Mouse (Mus musculus) midbrain, embryonic 10.5 days (tissue): ENCODE results near the gene Galntl5. TPM values are rescaled to one million over a fixed set of nuclear protein-coding genes. Genes with fewer than 3 reads are reported as not detected.

Experiments used
- DNase-seq: peaks from one replicate; pipeline ENCODE4 v3.0.0-alpha.2; 2017; ENCODE audit warnings: low spot score
- H3K27ac ChIP-seq: fragments of 300-500 bp; sonication (generic); replicated peaks from 2 replicates; pipeline ENCODE4 v1.5.1; 2016; ENCODE audit warnings: mild to moderate bottlenecking
- H3K27me3 ChIP-seq: fragments of 300-500 bp; sonication (generic); 2 replicates; pipeline ENCODE4 v1.6.1; 2016; ENCODE audit warnings: low read depth, mild to moderate bottlenecking; ENCODE audit not compliant: poor library complexity, severe bottlenecking
- H3K36me3 ChIP-seq: fragments of 300-500 bp; sonication (generic); 2 replicates; pipeline ENCODE4 v1.6.1; 2016; ENCODE audit warnings: mild to moderate bottlenecking, moderate library complexity
- H3K4me1 ChIP-seq: fragments of 300-500 bp; sonication (generic); 2 replicates; pipeline ENCODE4 v1.6.1; 2016
- H3K4me3 ChIP-seq: fragments of 300-500 bp; sonication (generic); 2 replicates; pipeline ENCODE4 v1.5.1; 2016; ENCODE audit warnings: mild to moderate bottlenecking, moderate library complexity
- H3K9me3 ChIP-seq: fragments of 300-500 bp; sonication (generic); replicated peaks from 2 replicates; pipeline ENCODE4 v1.6.1; 2016; ENCODE audit warnings: mild to moderate bottlenecking
- WGBS: fragments of 180-500 bp; shearing (Covaris S2); methylation state at CpG from one replicate; pipeline ENCODE4 v1.1.7; 2016; 5-methylcytosine and 5-hydroxymethylcytosine counted together
- polyA plus RNA-seq: library from polyadenylated mRNA; unstranded; fragments of >200 nt; fragmentation: Nextera tagmentation; extraction: Ambion mirVana; gene quantifications from 2 replicates; pipeline ENCODE4 v1.2.1, GENCODE M21; 2016

Galntl5 gene
- polyA plus RNA-seq, result 0.12 TPM in 1 of 2 replicates, not detected in the other

- H3K4me1 ChIP-seq, result peaks cover 6% of the 10 kb centered on the region; the same call in 1 of the 2 replicates
- no peaks in the 10 kb centered on the region for H3K9me3 ChIP-seq
- H3K27ac ChIP-seq, result no peak within 1 kb of the TSS
- H3K27me3 ChIP-seq, result no peaks in the 10 kb centered on the region
- 73% methylated on average over 1 of the region's 1 CpGs for WGBS
- H3K4me3 ChIP-seq, result no peak within 1 kb of the TSS
- DNase-seq, result no peak
- no peaks in the 10 kb centered on the region for H3K36me3 ChIP-seq
These were observed at the start of gene Galntl5 for GRCm38 (mm10) chr5:25181004-25181531. Gene Galntl5, plus strand, starts transcription at chr5:25181460.

GRCm38 (mm10) chr5:25146705-25147104 is 34.6 kb upstream of the Galntl5 start:
- Histone ChIP-seq H3K27ac (no peak overlapping the region), H3K9me3 (no peaks in the 10 kb centered on the region), H3K36me3 (no peaks in the 10 kb centered on the region), H3K27me3 (no peaks in the 10 kb centered on the region), H3K4me1 (no peaks in the 10 kb centered on the region), H3K4me3 (no peak overlapping the region)
- no peak for DNase-seq
- WGBS, result 86% methylated on average over 7 of the region's 7 CpGs

GRCm38 (mm10) chr5:25149331-25149965 is 31.8 kb upstream of the Galntl5 start:
- WGBS, result 82% methylated on average over 2 of the region's 2 CpGs
- no peak for DNase-seq

GRCm38 (mm10) chr5:25153491-25153890 is 27.8 kb upstream of the Galntl5 start:
- Histone ChIP-seq H3K9me3 (no peaks in the 10 kb centered on the region), H3K4me1 (peaks cover 19% of the 10 kb centered on the region), H3K27ac (no peak overlapping the region), H3K4me3 (no peak overlapping the region), H3K36me3 (no peaks in the 10 kb centered on the region), H3K27me3 (no peaks in the 10 kb centered on the region)
- DNase-seq, result no peak
- WGBS, result 89% methylated on average over 2 of the region's 2 CpGs

More at GRCm38 (mm10) chr5:25149331-25149965, 31.8 kb upstream of the Galntl5 start:
- Histone ChIP-seq H3K27ac (no peak overlapping the region), H3K27me3 (no peaks in the 10 kb centered on the region), H3K9me3 (no peaks in the 10 kb centered on the region), H3K4me1 (peaks cover 6% of the 10 kb centered on the region), H3K4me3 (no peak overlapping the region), H3K36me3 (no peaks in the 10 kb centered on the region)

GRCm38 (mm10) chr5:25153996-25154395 is 27.3 kb upstream of the Galntl5 start:
- Histone ChIP-seq H3K27ac (no peak overlapping the region), H3K9me3 (no peaks in the 10 kb centered on the region), H3K36me3 (no peaks in the 10 kb centered on the region), H3K27me3 (no peaks in the 10 kb centered on the region), H3K4me1 (peaks cover 19% of the 10 kb centered on the region), H3K4me3 (no peak overlapping the region)
- 83% methylated on average over 3 of the region's 3 CpGs for WGBS
- no peak for DNase-seq

- 85% methylated on average over 4 of the region's 4 CpGs for WGBS
- H3K4me3 ChIP-seq, result no peak overlapping the region
- DNase-seq, result no peak
- H3K4me1 ChIP-seq, result peaks cover 19% of the 10 kb centered on the region
- H3K27me3 ChIP-seq, result no peaks in the 10 kb centered on the region
- no peak overlapping the region for H3K27ac ChIP-seq
- H3K9me3 ChIP-seq, result no peaks in the 10 kb centered on the region
- no peaks in the 10 kb centered on the region for H3K36me3 ChIP-seq
These were observed 26.4 kb upstream of the Galntl5 start for GRCm38 (mm10) chr5:25154823-25155222.

- Histone ChIP-seq H3K4me3 (no peak overlapping the region), H3K27ac (no peak overlapping the region), H3K9me3 (no peaks in the 10 kb centered on the region), H3K4me1 (peaks cover 19% of the 10 kb centered on the region), H3K36me3 (no peaks in the 10 kb centered on the region), H3K27me3 (no peaks in the 10 kb centered on the region)
- DNase-seq, result no peak
- 84% methylated on average over 3 of the region's 3 CpGs for WGBS
These were observed 25.9 kb upstream of the Galntl5 start for GRCm38 (mm10) chr5:25155351-25155750.

- 46% methylated on average over 4 of the region's 4 CpGs for WGBS
- no peaks in the 10 kb centered on the region for H3K27me3 ChIP-seq
- no peak overlapping the region for H3K4me3 ChIP-seq
- no peak overlapping the region for H3K27ac ChIP-seq
- H3K9me3 ChIP-seq, result no peaks in the 10 kb centered on the region
- no peaks in the 10 kb centered on the region for H3K36me3 ChIP-seq
- peaks cover 19% of the 10 kb centered on the region for H3K4me1 ChIP-seq
- no peak for DNase-seq
These were observed 24.1 kb upstream of the Galntl5 start for GRCm38 (mm10) chr5:25157136-25157535.

- no peak for DNase-seq
- Histone ChIP-seq H3K4me3 (no peak overlapping the region), H3K9me3 (no peaks in the 10 kb centered on the region), H3K27ac (no peak overlapping the region), H3K27me3 (no peaks in the 10 kb centered on the region), H3K4me1 (peaks cover 12% of the 10 kb centered on the region), H3K36me3 (no peaks in the 10 kb centered on the region)
- WGBS, result 87% methylated on average over 11 of the region's 11 CpGs
These were observed 20.7 kb upstream of the Galntl5 start for GRCm38 (mm10) chr5:25160515-25160914.

- 93% methylated on average over 4 of the region's 4 CpGs for WGBS
These were observed 18.3 kb upstream of the Galntl5 start for GRCm38 (mm10) chr5:25162981-25163380.

GRCm38 (mm10) chr5:25163938-25164337 is 17.3 kb upstream of the Galntl5 start:
- Histone ChIP-seq H3K27ac (no peak overlapping the region), H3K36me3 (no peaks in the 10 kb centered on the region), H3K4me3 (no peak overlapping the region), H3K4me1 (no peaks in the 10 kb centered on the region), H3K9me3 (no peaks in the 10 kb centered on the region), H3K27me3 (no peaks in the 10 kb centered on the region)
- WGBS, result 94% methylated on average over 3 of the region's 3 CpGs
- DNase-seq, result no peak

More at GRCm38 (mm10) chr5:25162981-25163380, 18.3 kb upstream of the Galntl5 start:
- no peaks in the 10 kb centered on the region for H3K36me3 ChIP-seq
- H3K4me1 ChIP-seq, result peaks cover 5% of the 10 kb centered on the region
- H3K4me3 ChIP-seq, result no peak overlapping the region
- no peak overlapping the region for H3K27ac ChIP-seq
- no peaks in the 10 kb centered on the region for H3K27me3 ChIP-seq
- no peaks in the 10 kb centered on the region for H3K9me3 ChIP-seq
- no peak for DNase-seq

- no peak overlapping the region for H3K4me3 ChIP-seq
- WGBS, result 90% methylated on average over 1 of the region's 1 CpGs
- H3K4me1 ChIP-seq, result no peaks in the 10 kb centered on the region
- no peaks in the 10 kb centered on the region for H3K27me3 ChIP-seq
- no peak for DNase-seq
- H3K9me3 ChIP-seq, result no peaks in the 10 kb centered on the region
- H3K36me3 ChIP-seq, result no peaks in the 10 kb centered on the region
- H3K27ac ChIP-seq, result no peak overlapping the region
These were observed 16.9 kb upstream of the Galntl5 start for GRCm38 (mm10) chr5:25164341-25164740.

- no peaks in the 10 kb centered on the region for H3K27me3 ChIP-seq
- H3K4me3 ChIP-seq, result no peak overlapping the region
- no peaks in the 10 kb centered on the region for H3K36me3 ChIP-seq
- no peak overlapping the region for H3K27ac ChIP-seq
- H3K4me1 ChIP-seq, result no peaks in the 10 kb centered on the region
- DNase-seq, result no peak
- WGBS, result 85% methylated on average over 4 of the region's 4 CpGs
- H3K9me3 ChIP-seq, result no peaks in the 10 kb centered on the region
These were observed 16.0 kb upstream of the Galntl5 start for GRCm38 (mm10) chr5:25165102-25165788.
